Mouse (Mus musculus): ENCODE data around the gene C130050O18Rik.

The C130050O18Rik gene

DNA sequence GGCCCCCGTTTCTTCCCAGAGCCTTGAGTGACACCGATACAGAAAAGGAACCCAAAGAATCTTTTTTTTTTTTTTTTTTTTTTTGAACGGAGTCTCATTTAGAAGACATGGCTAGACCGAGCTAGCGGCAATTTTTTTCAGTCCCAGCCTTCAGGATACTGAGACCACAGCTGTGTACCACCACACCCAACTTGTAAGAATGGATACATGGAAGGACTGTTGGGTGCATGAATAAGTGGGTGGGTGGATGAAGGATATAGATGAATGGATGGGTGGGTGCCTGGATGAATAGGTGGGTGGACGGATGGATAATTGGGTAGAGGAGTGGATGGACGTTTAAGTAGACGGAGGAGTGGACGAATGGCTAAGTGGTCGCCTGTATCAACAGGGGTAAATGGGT, 54.9 kb downstream of the C130050O18Rik start:
- no peak for DNase-seq (ENCODE audit: low spot score)

DNA sequence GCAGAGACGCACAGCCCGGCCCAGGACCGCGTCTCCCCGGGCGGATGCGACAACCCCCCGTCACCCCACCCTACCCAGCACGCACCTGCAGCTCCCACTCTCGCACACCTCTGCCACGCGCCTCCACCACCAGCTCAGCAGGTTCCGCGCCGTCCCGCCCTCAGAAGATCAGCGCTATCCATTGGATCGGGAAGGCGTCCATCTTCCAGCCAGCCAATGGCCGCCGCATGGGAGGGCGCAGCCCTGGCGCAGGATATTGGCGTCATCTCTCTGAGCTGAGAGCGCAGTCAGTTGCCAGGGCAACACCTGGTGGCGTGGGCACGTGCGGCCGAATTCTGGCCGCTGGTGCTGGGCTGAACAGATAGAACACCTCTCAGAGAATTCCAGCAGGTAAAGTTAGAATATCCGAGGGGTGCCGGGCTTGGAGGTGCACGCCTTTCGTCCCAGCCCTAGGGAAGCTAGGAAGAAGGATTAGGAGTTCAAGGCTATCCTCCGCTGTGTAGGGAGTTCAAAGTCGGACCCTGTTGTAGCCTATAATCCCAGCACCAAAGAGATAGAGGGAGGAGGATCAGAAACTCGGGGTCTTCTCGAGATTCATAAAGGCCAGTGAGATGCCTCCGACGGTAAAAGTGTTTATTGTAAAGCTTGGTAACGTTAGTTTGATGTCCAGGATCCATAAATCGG, 55.4 kb downstream of the C130050O18Rik start, which contains the start of gene 3110082I17Rik:
TSS of gene 3110082I17Rik (minus strand) at position 144 of the 684 bp plus-strand sequence.
- peak; percentile 99 for DNase-seq (ENCODE audit: low spot score)

DNA sequence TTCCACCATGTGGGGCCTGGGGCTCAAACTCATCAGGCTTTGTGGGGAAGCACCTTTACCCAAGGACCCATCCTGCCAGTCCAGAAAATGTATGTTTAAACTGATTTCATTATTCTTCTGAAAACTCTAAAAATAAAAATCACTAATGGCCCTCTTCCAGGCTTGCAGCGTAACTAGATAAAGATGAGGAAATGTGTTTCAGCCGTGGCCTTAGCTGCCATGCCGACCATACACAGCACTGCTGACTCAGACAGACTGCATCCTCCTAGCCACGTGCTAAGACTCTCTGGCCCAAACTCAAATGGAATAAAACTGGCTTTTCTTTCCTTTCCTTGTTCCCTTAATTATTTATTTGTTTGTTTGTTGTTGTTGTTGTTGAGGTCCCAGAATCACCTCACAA, 59.8 kb downstream of the C130050O18Rik start:
- no peak for DNase-seq (ENCODE audit: low spot score)

Measured in layer of hippocampus, adult 11-12 months (tissue).